Mouse (Mus musculus): ENCODE results near the gene Klhdc8b. TPM values are rescaled to one million over a fixed set of nuclear protein-coding genes. Genes with fewer than 3 reads are reported as not detected.
A peak's percentile ranks its signal among the peaks of the same experiment; 100 is the strongest.

The Klhdc8b gene
- polyA plus RNA-seq (2015; fragmentation: Nextera tagmentation; extraction: Ambion mirVana): 65.5 and 67.3 TPM in 2 replicates

DNA sequence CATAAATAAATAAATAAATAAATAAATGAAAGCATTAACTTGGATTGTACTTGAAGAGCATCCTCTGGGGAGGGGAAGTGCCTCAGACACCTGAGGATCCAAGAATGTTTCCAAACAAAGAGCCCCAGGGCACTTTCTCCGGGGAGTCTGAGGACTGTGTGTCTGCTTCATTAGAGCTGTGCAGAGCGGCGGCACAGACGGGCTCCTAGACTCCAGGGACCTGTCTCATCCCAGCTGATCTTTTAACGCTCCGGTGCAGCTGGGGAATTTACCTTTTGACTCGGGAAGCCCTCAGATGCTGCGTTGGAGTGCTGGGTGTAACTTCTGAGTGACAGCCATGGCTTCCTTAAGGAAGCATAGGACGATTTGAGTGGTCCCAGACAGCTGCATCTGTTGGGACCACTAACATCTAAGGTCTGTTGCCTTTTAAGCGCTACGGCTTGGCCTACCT, at the start of gene Klhdc8b:
TSS of gene Klhdc8b (minus strand) at position 401 of the 451 bp plus-strand sequence.
- ATAC-seq (ENCODE audit: insufficient read depth, low FRiP score, low read depth): no peak
- H3K4me3 ChIP-seq (replicated peaks): peak within 1 kb of the TSS; percentile 89
- peaks cover 30% of the 10 kb centered on the region for H3K36me3 ChIP-seq
- H3K4me2 ChIP-seq: peak within 1 kb of the TSS; percentile 83
- no peaks in the 10 kb centered on the region for H3K27me3 ChIP-seq (replicated peaks)
- peak within 1 kb of the TSS; percentile 97 for H3K27ac ChIP-seq
- H3K9ac ChIP-seq: peak within 1 kb of the TSS; percentile 83
- H3K4me1 ChIP-seq: peaks cover 25% of the 10 kb centered on the region
- WGBS: 19% methylated on average over 11 of the region's 11 CpGs
- no peaks in the 10 kb centered on the region for H3K9me3 ChIP-seq

DNA sequence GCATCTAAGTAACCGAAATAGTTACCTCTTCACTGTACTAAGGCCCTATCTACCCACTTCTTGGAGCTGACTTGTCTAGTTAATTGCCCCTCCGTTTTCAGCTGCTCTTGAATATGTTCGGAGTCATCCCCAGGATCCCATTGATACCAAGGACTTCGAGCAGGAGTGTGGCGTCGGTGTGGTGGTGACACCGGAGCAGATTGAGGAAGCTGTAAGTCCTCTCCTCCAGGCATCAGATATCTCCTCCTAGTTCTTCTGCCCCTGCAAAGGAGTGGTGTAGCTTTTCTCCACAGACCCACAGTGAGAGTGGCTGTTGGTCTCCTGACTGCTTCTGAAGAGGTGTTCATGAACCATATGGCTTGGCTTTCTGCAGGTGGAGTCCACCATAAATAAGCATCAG, 47.4 kb upstream of the Klhdc8b start:
- WGBS: 84% methylated on average over 7 of the region's 7 CpGs
- Histone ChIP-seq H3K27ac (no peak overlapping the region), H3K9me3 (no peaks in the 10 kb centered on the region), H3K4me3 (replicated peaks) (peak overlapping the region; percentile 74), H3K4me2 (peak overlapping the region; percentile 78), H3K36me3 (peaks cover 33% of the 10 kb centered on the region), H3K27me3 (replicated peaks) (no peaks in the 10 kb centered on the region), H3K4me1 (peaks cover 12% of the 10 kb centered on the region), H3K9ac (0 out of 2 replicates have a peak overlapping the region, but pooled peaks have one; percentile 58)
- ATAC-seq (ENCODE audit: insufficient read depth, low FRiP score, low read depth): no peak

DNA sequence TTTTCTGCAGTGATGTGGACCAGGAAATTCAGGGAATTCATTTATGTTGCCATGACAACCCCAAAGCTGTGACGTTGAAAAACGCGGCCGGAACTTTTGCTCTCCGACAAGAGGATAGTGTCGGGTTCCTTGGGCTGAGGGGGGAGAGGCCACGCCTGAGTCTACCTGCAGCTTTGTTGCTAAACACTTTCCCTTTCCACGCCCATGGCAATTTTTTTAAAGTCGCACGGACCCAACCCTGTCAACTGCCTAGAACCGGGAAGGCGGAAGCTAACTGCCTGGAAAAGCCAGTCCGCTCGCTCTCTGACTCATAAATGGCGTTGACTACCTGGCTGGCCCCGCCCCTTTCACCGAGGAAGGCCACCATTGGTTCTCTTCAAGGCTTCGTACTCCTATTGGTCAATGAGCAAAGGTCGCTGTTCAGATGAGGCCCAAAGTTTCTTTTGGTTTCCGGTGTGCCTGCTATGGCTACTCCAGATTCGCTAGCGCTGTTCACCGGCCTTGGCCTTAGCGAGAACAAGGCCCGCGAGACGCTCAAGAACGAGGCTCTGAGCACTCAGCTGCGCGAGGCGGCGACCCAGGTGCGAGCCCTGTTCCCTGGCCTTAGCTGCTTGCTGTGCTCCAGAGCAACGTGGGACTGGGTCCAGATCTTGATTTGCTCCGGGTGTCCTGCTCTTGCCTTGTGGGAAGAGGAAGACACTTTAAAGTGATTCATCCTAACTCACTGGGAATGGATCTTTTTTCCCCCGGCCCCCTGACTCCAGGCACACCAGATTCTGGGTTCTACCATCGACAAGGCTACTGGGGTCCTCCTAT, 46.4 kb upstream of the Klhdc8b start, which contains the start of gene Qars:
TSS of gene Qars (plus strand) at position 88 of the 816 bp plus-strand sequence.
- H3K4me1 ChIP-seq: peaks cover 12% of the 10 kb centered on the region
- peak within 1 kb of the TSS; percentile 78 for H3K4me2 ChIP-seq
- no peaks in the 10 kb centered on the region for H3K9me3 ChIP-seq
- H3K9ac ChIP-seq: peak within 1 kb of the TSS; percentile 58; the same call in 1 of the 2 replicates
- under 1% methylated on average over 37 of the region's 37 CpGs for WGBS
- peak; percentile 97 for ATAC-seq (ENCODE audit: insufficient read depth, low FRiP score, low read depth)
- H3K27me3 ChIP-seq (replicated peaks): no peaks in the 10 kb centered on the region
- H3K4me3 ChIP-seq (replicated peaks): peak within 1 kb of the TSS; percentile 74
- H3K27ac ChIP-seq: peak within 1 kb of the TSS; percentile 86
- H3K36me3 ChIP-seq: peaks cover 27% of the 10 kb centered on the region

DNA sequence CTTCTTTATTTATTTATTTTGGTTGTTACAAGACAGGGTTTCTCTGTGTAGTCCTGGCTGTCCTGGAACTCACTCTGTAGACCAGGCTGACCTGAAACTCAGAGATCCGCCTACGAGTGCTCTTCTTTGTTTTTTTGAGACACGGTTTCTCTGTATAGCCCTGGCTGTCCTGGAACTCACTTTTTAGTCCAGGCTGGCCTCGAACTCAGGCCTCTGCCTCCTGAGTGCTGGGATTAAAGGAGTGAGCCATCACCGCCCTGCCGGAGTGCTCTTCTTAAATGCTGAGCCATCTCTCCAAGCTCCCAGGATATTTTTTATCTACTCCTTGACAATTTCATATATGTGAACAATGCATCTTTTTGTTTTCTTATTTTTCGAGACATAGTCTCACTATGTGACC, 45.5 kb upstream of the Klhdc8b start:
- Histone ChIP-seq H3K27ac (peak overlapping the region; percentile 86), H3K9me3 (no peaks in the 10 kb centered on the region), H3K9ac (no peak overlapping the region), H3K4me1 (peaks cover 12% of the 10 kb centered on the region), H3K4me2 (peak overlapping the region; percentile 78), H3K27me3 (replicated peaks) (no peaks in the 10 kb centered on the region), H3K36me3 (peaks cover 21% of the 10 kb centered on the region), H3K4me3 (replicated peaks) (peak overlapping the region; percentile 74)
- no peak for ATAC-seq (ENCODE audit: insufficient read depth, low FRiP score, low read depth)
- 85% methylated on average over 7 of the region's 7 CpGs for WGBS

DNA sequence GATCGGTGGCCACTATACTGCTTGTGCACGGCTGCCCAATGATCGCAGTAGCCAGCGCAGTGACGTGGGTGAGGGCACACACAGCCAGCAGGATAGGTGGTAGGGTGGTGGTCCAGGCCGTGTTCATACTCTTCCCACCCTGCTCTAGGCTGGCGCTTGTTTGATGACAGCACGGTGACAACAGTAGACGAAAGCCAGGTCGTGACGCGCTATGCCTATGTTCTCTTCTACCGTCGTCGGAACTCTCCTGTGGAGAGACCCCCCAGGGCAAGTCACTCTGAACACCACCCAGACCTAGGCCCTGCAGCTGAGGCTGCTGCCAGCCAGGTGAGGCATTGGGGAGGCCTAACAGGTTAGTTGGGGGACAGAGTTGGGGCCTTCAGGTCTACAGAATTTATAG, 38.6 kb upstream of the Klhdc8b start:
- no peak for ATAC-seq (ENCODE audit: insufficient read depth, low FRiP score, low read depth)
- peaks cover 71% of the 10 kb centered on the region for H3K36me3 ChIP-seq
- WGBS: 94% methylated on average over 15 of the region's 15 CpGs

DNA sequence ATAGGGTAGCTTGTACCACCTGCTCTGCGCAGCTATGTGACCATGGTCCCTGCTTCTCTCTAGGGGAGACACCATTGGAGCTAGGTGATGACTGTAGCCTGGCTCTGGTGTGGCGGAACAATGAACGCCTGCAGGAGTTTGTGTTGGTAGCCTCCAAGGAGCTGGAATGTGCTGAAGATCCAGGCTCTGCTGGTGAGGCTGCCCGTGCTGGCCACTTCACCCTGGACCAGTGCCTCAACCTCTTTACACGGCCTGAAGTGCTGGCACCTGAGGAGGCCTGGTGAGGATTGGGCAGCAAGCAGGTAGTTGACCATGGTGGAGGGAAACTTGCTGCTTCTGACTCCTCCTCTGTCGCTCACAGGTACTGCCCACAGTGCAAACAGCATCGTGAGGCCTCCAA, 37.9 kb upstream of the Klhdc8b start:
- H3K4me3 ChIP-seq (replicated peaks): no peak overlapping the region
- 94% methylated on average over 7 of the region's 7 CpGs for WGBS
- no peaks in the 10 kb centered on the region for H3K4me1 ChIP-seq
- no peak overlapping the region for H3K4me2 ChIP-seq
- no peak overlapping the region for H3K27ac ChIP-seq
- no peak for ATAC-seq (ENCODE audit: insufficient read depth, low FRiP score, low read depth)
- H3K9me3 ChIP-seq: no peaks in the 10 kb centered on the region
- H3K27me3 ChIP-seq (replicated peaks): no peaks in the 10 kb centered on the region
- peaks cover 79% of the 10 kb centered on the region for H3K36me3 ChIP-seq
- H3K9ac ChIP-seq: no peak overlapping the region

More for the DNA sequence above, 38.6 kb upstream of the Klhdc8b start:
- Histone ChIP-seq H3K9ac (no peak overlapping the region), H3K4me2 (no peak overlapping the region), H3K27me3 (replicated peaks) (no peaks in the 10 kb centered on the region), H3K27ac (no peak overlapping the region), H3K4me1 (no peaks in the 10 kb centered on the region), H3K9me3 (no peaks in the 10 kb centered on the region), H3K4me3 (replicated peaks) (no peak overlapping the region)

DNA sequence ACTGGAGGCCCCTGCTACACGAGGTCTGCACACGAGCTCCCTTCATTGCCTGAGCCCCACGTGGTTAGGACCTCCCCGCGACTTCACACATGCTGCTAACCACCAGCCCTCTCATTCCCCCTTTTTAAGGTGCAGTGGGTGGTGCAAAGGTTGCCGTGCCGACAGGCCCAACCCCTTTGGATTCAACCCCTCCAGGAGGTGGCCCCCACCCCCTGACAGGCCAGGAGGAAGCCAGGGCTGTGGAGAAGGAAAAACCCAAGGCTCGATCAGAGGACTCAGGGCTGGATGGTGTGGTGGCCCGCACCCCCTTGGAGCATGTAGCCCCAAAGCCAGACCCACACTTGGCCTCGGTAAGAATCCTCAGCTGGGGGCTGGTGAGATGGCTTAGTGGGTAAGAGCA, 33.5 kb upstream of the Klhdc8b start:
- WGBS: 82% methylated on average over 10 of the region's 10 CpGs
- H3K4me2 ChIP-seq: no peak overlapping the region
- H3K9ac ChIP-seq: no peak overlapping the region
- H3K36me3 ChIP-seq: peaks cover 71% of the 10 kb centered on the region
- H3K27me3 ChIP-seq (replicated peaks): no peaks in the 10 kb centered on the region
- H3K9me3 ChIP-seq: no peaks in the 10 kb centered on the region
- no peak overlapping the region for H3K4me3 ChIP-seq (replicated peaks)
- no peak overlapping the region for H3K27ac ChIP-seq
- no peak for ATAC-seq (ENCODE audit: insufficient read depth, low FRiP score, low read depth)
- peaks cover 17% of the 10 kb centered on the region for H3K4me1 ChIP-seq

DNA sequence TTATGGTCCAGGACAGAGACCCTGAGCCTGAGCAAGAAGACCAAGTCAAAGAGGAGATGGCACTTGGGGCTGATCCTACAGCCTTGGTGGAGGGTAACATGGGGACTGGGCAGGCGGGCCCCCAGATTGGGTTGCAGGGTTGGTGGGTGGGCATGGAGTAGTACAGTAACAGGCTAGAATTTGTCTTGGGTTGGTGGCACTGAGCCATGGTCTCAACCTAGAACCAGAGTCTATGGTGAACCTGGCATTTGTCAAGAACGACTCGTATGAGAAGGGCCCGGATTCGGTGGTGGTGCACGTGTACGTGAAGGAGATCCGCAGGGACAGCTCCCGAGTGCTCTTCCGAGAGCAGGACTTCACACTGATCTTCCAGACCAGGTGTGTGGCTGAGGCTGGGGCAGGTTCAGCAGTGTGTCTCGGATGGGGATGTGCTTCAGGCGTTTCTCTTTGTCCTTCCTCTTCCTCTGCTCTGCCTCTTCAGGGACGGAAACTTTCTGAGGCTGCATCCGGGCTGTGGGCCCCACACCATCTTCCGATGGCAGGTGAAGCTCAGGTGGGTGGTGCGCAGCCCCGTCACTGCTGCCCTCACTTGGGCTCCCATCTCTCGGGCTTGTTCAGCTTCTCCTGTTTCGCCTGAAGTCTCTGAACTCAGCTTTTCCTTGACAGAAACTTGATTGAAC, 32.9 kb upstream of the Klhdc8b start:
- H3K9ac ChIP-seq: no peak overlapping the region
- ATAC-seq (ENCODE audit: insufficient read depth, low FRiP score, low read depth): no peak
- H3K36me3 ChIP-seq: peaks cover 71% of the 10 kb centered on the region
- WGBS: 94% methylated on average over 19 of the region's 19 CpGs
- H3K4me2 ChIP-seq: no peak overlapping the region
- H3K27ac ChIP-seq: no peak overlapping the region
- peaks cover 19% of the 10 kb centered on the region for H3K4me1 ChIP-seq
- H3K4me3 ChIP-seq (replicated peaks): no peak overlapping the region
- H3K9me3 ChIP-seq: no peaks in the 10 kb centered on the region
- H3K27me3 ChIP-seq (replicated peaks): no peaks in the 10 kb centered on the region

DNA sequence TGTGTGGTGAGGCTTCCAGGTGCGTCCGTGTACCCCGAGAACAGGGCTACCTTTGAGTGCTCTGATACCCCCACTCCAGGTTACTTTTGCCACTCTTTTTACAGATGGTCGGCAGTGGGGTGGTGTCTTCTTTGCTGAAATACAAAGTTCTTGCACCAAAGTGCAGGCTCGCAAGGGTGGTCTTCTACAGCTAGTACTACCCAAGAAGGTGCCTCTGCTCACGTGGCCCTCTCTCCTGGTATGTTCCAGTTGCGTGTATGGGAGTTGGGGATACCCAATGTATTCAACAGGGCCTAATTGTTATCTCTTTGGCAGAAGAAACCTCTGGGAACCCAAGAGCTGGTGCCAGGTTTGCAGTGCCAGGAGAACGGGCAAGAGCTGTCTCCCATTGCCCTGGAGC, 31.9 kb upstream of the Klhdc8b start:
- no peak for ATAC-seq (ENCODE audit: insufficient read depth, low FRiP score, low read depth)
- H3K4me2 ChIP-seq: no peak overlapping the region

DNA sequence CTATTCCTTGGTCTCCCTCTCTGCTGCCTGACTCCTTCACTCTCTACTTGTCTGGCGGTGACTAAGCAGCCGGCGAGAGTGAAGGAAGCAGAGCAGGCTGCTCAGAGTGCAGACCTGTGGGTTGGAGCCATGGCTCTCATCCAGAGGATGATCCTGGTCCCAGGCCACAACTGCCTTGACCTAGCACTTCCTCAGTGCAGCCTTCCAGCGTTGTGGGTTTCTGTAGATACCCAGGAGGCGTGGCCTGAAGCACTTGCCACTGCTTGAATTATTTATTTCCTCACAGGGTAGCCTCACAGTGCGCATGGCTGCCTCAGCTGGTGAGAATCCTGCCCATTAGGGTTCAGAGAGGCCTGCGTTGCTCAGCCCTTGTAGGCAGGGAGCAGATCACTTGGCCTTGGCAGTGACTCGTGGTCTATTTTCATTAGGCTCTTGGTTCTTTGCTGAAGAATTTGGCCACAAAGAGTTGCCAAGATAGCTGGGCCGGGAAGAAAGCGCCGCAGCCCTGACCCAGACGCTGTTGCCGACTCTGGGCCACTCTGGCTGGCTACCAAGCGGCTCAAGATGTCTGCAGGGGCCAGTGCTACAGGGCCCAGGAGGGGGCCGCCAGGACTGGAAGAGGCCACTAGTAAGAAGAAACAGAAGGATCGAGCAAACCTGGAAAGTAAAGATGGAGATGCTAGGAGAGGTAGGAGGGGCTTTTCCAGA, 30.8 kb upstream of the Klhdc8b start:
- Histone ChIP-seq H3K4me1 (peaks cover 19% of the 10 kb centered on the region), H3K27ac (peak overlapping the region; percentile 22; the same call in 1 of the 2 replicates), H3K4me3 (replicated peaks) (peak overlapping the region; percentile 70), H3K9me3 (no peaks in the 10 kb centered on the region), H3K9ac (no peak overlapping the region), H3K4me2 (peak overlapping the region; percentile 85), H3K36me3 (peaks cover 71% of the 10 kb centered on the region), H3K27me3 (replicated peaks) (no peaks in the 10 kb centered on the region)
- 78% methylated on average over 16 of the region's 16 CpGs for WGBS
- no peak for ATAC-seq (ENCODE audit: insufficient read depth, low FRiP score, low read depth)

More for the DNA sequence above, 31.9 kb upstream of the Klhdc8b start:
- Histone ChIP-seq H3K4me1 (peaks cover 19% of the 10 kb centered on the region), H3K4me3 (replicated peaks) (no peak overlapping the region), H3K9me3 (no peaks in the 10 kb centered on the region), H3K36me3 (peaks cover 71% of the 10 kb centered on the region), H3K27ac (no peak overlapping the region), H3K9ac (no peak overlapping the region), H3K27me3 (replicated peaks) (no peaks in the 10 kb centered on the region)
- WGBS: 94% methylated on average over 8 of the region's 8 CpGs

DNA sequence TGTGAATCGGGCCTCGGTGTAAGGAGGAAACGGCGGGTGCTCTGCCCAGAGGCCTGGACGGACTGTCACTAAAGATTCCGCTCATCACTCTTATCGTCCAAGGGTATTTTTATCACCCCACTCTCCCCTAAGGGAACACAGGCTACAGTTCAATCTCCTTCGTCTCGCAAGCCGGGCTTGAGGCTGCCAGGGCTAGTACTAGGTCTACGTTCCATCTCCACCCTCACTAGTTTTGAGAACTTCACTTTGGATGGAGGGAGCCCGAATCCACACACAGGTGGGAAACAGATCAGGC, 29.9 kb upstream of the Klhdc8b start:
- 5% methylated on average over 12 of the region's 12 CpGs for WGBS

More for the DNA sequence above, 29.9 kb upstream of the Klhdc8b start:
- H3K4me2 ChIP-seq: peak overlapping the region; percentile 85
- H3K27me3 ChIP-seq (replicated peaks): no peaks in the 10 kb centered on the region
- ATAC-seq (ENCODE audit: insufficient read depth, low FRiP score, low read depth): no peak
- H3K4me3 ChIP-seq (replicated peaks): peak overlapping the region; percentile 70
- no peaks in the 10 kb centered on the region for H3K9me3 ChIP-seq
- H3K9ac ChIP-seq: peak overlapping the region; percentile 76
- peaks cover 71% of the 10 kb centered on the region for H3K36me3 ChIP-seq
- peaks cover 19% of the 10 kb centered on the region for H3K4me1 ChIP-seq
- peak overlapping the region; percentile 93 for H3K27ac ChIP-seq
